Mouse (Mus musculus) cerebellum, adult 11-12 months (tissue): ENCODE results near the gene Ankrd6.
A peak's percentile ranks its signal among the peaks of the same experiment; 100 is the strongest.

Experiments used
- DNase-seq: peaks from one replicate; pipeline ENCODE4 v3.0.0; 2022

Ankrd6 gene

DNA sequence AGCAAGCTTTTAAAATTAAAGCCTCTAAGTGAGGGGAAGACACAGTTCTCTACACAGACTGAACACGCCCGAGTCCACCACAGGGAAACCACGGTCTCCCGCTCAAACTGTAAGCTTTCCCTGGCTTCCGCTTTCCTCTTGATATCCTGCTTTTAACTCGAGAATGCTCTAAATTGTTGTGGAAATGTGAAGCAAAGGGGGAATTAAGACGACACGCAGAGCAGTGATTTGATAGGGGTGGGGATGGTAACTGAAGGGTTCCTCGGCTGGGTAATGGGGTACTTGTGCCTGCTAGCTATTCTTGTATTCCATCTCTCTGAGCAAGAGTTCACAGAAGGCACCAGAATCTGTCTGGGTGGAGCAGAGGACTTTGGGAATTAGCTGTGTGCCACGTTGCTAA is 1.9 kb downstream of the Ankrd6 start:
- DNase-seq: no peak

DNA sequence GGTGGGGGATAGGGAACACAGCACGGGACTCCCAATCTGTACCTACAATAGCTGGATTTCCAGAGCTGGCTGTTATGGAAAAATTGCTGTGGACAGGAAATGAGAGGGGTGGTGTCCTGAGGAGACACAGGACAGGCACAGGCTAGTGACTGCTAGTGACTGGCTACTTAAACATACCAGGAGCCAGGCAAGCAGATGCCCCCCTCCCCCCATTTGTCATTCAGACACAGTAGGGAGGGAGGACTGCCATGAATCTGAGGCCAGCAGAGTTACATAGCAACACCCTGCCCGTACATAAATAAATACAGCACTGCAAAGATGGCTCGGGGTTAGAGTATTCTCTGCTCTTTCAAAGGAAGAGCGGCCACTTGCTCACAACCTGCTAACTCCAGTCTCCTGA is 3.0 kb downstream of the Ankrd6 start:
- no peak for DNase-seq

DNA sequence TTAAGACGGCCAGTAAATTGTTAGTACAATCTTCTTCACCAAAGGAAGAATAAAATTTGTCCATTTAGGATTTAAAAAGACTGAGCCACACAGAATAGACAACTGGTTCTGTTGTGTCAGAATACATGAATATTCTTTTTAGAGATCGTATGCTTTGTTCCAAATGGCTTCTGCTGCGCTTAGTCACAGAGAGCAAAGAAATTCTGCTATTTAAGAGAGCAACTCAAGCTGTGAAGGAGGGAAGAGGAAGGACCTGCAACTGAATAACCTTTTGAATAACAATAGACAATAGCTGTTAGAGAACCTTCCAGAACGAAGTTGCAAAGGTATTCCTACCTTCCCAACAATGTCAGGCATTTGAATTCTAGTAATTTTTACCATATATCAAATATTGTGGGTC is 9.7 kb downstream of the Ankrd6 start:
- DNase-seq: no peak

DNA sequence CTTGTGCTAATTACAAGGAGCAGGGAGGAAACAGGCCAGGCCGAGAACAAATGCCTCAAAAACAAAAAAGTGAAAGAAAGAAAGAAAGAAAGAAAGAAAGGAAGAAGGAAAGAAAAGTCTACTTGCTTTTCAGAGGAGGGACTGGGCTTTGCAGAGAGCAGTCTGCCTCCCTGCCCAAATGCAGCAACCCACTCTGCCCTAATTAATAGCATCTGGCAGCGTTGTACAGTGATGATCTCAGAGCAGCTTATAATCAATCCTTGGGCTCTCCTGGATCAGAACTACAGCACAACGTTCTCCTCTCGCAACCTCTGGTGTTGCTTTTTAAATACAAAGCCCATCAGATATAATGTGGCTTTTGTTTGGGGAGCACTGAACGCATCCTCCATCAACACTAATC is 10.7 kb downstream of the Ankrd6 start:
- no peak for DNase-seq

DNA sequence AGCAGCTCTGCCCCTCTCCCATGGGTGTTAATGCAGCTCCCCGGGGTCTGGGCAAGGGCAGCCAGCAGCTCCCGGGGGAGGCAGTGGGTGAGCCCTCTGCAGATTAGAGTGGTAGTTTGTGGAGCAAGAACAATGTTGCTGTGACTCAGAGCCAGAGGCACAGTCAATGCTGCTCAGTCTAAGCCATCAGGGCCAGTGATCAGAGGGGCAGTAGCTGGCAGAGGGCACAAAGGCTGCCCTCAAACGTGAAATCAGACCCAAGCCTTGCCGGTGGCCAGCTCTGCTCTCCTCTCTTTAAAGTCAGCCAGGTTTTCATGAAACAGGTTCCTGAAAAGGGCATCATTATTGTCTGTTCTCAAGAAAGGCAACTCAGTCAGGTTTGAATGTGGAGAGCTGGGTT is 11.1 kb downstream of the Ankrd6 start:
- no peak for DNase-seq

DNA sequence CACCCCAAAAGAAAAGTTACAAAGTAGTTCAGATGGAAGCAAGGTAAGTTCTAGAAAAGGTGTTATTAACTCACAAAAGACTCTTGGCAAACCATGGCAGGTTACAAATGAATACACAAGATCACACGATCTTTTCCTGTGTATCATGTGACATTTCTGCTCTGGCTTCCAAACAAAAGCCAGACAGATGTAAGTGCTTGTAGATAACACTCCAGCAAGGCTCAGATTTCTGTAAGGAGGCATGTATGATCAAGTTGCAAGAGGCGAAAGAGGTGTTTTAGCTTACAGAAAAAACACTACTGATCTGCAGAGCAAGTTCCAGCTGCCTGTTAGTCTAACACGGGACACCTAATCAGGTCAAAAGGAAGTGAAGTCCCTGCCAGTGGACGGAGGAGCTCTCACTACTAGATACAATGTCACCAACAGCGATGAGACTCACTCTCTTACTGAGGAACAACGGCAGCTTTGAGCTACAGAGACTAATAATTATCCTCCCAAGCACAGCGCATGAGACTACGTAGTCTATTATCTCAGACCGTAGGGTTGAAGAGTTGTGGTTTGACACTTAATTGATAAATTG is 13.8 kb downstream of the Ankrd6 start:
- DNase-seq: no peak

DNA sequence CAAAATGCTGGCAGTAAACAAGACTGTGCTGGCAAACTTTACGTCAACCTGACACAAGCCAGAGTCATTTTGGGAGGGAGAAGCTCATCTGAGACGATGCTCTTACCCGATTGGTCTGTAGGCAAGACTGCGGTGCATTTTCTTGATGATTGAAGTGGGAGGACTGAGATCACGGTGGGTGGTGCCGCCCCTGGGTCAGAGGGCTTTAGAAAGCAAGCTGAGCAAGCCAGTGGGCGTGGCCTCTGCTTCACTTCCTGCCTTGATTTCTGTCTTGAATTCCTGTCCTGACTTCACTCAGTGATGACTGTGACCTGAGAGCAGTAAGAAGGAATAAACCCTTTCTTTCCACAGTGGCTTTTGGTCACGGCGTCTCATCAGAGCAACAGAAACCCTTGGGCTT is 18.6 kb downstream of the Ankrd6 start:
- no peak for DNase-seq

DNA sequence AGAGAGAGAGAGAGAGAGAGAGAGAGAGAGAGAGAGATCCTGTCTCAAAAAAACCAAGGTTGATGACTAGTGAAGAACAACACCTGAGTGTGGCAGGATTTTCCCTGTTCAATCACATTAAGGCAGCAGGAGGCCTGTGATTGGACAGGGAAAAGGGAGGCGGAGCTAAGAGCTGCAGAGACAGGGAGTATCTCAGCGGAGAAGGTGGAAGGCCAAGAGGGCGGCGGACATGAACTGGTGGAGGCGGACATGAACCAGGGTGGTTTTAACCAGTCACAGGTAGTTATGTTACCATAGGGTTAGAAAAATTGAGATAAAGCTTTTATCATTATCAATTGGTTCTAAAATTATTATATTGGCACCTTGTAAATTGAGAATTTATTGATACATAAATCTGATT is 20.9 kb downstream of the Ankrd6 start:
- no peak for DNase-seq

DNA sequence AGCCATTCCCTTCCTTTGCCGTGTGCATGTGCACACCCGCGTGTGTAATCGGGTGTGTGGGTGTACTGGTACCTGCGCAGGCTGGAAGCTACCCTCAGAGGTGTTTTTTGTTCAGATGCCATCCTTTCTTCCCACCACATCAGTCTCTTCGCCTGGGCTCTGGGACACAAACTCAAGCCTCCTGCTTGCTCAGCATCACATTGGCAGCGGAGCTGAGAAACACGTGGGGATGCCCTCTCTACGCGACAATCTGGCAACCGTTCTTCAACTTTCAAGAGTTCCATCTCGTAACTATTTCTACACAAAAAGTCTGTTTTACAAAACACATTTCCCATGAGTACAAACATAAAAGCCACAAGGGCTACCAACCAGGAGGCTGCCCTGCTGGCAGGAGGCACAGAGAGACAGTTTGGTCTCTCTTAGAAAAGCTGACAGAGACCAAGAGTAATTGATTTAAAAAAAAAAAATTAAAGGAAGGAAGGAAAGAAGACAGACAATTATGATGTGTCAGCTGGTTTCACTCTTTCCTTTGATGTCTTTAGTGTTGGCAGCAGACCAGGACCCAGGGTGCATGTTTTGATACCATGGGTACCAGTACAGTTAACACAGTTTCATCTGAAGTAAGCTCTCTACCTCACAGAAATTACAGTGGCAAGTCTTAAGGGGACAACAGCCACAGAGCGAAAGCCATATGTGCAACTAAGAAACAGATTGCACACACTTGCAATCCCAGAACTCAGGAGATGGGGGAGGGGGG is 21.8 kb downstream of the Ankrd6 start:
- DNase-seq: no peak

DNA sequence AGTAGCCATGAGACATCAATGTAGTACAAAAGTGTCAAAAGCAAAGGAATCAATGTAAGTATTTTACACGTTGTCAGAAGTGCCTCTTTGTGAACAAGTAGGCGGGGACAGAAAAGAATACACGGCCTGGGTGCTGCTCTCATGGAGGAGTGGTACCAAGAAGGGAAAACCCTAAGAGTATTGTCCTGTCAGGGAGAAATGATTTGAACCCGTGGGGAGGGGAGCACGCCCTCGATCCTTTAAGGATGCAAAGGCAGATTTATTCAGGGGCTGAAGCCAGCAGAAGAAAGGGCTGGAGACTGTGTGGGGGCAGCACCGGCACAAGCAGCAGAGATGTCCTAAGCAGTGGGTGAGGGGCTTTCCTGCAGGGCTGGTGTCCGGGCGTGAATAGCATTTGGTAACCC is 26.7 kb downstream of the Ankrd6 start:
- no peak for DNase-seq

DNA sequence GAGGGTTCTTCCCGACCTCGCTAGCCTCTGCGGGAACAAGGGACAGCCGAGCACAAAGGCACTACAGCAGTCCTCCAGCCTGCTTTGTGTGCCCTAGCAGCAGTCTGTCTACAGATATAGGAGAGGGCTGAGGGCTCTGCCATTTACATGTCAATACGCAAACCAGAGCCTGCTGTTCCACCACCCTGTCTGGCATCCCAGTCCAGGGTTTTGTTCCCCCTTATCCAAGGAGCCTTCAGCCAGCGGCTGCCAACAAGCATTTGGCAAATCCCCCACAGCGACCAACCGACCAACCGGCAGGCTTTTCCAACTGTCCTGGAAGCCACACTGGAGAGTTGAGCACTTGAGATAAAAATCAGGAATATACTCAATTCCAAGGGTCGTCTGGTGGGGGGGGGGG is 27.2 kb downstream of the Ankrd6 start:
- peak; percentile 8 for DNase-seq

DNA sequence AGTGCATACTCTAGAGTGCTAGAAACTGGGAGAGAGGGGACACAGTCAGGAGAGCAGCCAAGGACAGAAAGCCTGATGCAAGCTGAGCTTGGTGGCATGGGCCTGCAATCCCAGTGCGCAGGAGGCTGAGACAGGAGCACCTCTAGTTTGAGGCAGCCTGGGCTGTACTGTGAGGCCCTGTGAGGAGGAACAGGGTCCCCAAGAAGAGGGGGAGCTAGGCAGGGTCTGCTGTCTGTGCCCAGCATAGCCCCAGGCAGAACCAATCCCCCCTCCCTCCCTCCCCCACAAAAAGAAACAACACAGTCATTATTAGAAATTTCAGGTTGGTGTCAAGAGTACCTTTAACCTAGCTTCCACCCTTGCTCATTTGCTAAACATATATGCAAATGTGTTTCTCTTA is 27.8 kb downstream of the Ankrd6 start:
- DNase-seq: no peak

DNA sequence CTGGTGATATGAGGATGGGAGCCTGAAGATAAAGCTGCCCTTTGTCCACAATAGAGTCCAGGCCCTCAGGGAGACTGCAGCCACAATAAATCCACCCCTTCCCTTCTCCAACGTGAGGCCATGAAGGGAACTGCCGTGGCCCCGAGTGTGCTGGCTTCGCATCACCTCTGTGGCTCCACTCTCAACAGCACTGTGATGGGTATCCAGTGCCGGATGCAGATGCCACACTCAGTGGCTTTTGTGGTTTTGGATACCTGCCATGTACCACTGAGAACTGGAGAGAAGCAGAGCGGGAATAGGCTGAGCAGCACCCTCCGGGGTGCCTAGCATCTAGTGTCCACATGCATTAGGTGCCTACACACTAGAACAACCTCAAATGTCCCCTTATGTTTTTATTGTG is 29.8 kb downstream of the Ankrd6 start:
- DNase-seq: no peak

DNA sequence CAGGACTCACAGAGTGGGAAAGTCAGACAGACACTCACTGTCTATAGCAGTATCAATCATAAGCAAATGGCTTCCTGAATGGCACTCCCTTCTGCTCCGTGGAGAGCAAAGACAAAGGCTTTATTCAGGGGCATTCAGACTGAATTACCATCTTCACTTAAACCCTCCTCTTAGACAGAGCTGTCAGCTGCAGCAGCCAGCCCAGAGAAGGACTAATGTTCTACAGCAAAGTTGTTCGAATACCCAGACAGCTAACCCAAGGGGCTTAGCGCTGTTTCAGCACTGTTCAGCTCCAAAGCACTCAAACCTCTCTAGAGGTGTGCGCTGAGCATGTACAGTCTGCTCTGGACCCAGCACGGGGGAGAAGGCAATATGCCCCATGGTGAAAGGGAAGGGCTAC is 32.1 kb downstream of the Ankrd6 start:
- DNase-seq: no peak

DNA sequence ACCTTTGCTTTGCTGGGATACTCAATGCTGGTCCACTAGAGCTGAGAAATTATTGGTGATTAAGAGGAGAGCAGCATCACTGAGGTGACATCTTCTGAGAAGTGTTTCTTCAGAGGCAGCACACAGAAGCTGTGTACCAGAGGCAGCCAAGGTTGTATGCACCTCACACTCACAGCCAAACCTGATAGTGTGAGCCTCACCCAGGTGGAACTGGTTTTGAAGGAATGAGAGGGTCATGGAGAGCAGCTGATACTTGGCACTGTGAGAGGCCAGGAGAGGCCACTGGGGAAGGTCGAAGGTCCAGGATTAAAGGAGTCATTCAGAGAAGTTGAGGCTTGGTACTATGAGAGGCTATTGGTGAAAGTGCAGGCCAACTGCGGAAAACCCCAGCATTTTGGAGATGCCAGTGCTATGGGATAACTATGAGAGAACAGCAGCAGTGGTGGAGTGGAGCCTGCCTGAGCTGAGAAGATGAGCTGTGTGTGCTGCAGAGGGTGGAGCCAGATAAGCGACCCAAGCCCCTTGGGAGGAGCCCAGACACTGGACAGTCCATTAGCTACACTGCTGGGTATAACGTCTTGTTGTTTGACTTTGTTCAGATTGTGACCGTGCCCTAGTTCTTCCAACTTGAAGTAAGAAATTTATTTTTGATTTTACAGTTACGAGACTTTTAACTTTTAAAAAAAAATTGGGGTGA is 33.8 kb downstream of the Ankrd6 start:
- no peak for DNase-seq

DNA sequence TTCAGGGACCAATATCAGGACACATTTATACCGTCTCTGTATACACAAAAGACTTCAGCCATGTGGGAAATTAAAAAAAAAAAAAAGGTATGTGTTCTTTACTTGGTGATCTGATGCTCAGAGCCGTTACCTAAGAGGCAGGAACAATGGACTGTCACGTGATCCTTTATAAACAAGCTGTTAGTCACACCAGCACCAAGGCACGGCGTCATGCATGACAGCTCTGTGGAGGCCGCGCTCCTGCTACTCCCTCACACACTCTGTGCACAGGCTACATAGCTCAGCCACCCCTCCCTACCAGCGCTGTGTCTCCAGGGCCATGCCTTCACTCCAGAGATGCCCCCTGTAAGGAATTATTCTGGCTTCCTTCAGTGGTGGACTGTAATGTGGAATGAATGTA is 34.7 kb downstream of the Ankrd6 start:
- peak; percentile 3 for DNase-seq

DNA sequence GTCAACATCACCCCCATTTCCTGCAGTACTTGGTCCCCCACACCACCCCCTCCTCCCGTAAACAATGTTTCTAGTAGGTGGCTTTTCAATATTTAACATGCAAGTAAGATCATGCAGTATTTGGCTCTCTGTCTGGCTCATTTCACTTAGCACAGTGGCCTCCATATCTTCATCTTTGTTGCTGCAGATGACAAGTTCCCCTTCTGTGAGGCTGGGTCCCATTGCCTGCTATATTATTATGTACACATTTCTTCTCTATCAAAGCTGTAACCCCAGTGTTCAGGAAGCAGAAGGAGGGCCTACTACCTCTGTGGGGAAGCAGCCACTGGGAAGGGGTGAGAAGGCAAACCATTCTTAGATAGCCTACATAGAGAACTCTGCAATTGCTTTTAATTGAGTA is 40.6 kb downstream of the Ankrd6 start:
- DNase-seq: no peak

DNA sequence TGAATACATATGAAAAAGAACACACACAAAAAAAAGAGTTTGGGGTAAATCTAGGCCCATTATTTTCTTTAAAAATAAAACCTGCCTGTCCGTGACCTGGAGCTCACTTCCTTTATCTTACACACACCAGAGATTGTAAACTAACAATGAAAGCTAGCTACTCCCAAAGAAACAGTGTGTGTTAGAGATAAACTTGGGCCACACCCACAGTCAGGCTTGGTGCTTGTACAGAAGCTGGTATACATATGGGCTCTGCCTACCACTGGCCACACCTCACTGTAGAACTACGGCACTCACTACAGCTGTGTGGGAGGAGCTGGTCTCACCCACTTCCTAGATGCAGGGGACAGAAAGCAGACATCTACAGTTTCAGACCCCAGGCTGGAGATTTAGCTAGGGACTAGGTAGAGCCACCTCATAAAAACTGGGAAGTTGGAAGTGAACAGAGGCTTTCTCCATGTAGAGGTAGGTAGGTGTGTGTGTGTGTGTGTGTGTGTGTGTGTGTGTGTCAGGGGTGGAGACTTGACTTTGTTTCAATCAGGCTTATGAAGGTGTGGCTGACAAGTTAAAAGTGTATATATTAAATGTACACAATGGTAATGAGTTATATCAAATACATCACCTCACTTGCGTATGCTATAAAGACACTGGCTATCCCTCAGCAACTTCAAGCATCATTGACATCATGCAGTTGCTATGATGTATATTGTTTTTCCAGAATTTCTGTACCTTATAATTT is 41.2 kb downstream of the Ankrd6 start:
- DNase-seq: no peak

DNA sequence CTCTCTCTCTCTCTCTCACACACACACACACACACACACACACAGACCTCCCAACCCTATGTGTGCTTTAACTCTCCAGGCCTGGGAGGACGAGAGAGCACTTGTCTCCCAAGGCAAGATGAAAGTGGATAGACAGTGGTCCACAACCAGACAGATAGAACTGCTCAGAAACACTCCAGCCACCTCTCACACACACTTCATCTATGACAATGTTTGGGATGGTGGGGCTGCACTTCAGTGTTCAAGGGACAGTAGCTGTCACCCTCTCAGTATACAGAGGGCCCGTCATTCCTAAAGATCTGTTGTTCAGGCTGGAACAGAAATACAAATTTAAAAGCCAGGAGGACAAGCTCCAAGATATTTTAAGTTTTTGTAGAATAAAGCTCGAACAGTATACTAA is 43.0 kb downstream of the Ankrd6 start:
- DNase-seq: no peak

DNA sequence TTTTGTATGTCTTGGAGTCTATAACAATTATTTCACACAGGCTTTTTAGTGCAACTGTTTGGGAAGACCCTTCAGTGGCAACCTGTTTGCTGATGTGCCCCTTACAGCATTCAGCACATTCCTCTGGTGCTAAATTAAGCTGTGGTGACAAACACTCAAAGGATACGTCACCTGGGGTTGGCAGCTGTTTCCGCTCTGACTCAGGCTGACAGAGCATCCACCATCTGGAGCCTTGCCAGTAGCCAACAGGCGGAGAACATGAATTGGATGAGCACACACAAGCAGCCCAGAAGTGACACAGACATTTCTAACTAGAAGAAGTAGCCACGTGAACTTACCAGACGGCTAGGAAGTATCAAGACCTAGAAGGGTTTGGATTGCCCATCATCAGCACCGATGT is 44.0 kb downstream of the Ankrd6 start:
- no peak for DNase-seq

DNA sequence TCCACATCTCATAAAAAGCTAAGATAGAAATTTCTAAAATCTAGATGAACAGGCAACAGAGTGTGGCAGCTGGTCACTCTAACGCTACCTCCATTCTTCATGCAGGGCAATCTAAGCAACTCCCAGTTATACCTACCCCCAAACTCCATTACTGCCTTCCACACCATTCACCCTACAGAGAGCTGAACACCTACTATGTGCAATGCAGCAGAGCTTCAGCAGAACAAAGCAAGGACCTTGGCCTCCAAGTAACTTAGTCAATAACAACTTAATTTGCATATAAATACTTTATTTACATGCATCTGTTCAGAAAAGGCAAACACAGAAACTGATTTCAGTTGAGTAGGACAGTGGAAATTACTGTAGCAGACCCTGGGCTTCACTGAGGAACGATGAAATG is 44.7 kb downstream of the Ankrd6 start:
- no peak for DNase-seq

DNA sequence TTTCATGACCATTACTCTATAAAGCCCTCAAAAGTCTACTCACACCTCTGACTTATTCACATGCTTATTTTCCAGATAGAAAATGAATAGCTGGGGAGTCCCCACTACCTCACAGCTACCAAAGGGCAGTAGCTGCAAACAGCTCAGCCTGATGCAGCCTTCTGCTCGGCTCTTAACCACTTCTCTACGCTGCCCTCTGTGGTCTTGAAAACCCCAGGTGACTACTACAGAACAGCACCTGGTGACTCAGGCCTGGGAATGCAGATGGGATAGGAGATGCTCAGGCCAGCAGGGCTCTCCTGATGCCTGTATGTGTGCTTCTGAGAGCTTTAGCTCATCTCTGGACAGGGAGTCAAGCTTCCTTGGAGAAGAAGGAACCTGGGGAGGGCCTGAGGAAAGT is 45.3 kb downstream of the Ankrd6 start:
- no peak for DNase-seq

DNA sequence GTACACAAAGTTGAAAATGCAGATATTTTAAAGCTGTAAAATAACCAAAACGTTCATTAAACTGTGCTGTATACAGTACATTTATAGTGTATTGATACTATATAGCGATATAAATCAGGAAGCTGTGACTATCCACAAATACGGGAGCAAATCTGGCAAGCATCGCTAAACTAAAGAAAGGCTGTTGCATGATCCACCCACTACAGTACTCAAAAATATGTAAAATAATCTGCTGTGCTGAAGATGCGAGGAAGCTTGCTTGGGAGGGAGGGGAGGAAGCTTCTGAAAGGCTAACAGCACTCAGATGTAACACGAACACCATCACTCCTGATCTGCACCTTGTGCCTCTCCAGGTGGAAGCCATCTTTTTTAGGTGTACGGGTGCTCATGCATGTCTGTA is 46.8 kb downstream of the Ankrd6 start:
- DNase-seq: no peak

DNA sequence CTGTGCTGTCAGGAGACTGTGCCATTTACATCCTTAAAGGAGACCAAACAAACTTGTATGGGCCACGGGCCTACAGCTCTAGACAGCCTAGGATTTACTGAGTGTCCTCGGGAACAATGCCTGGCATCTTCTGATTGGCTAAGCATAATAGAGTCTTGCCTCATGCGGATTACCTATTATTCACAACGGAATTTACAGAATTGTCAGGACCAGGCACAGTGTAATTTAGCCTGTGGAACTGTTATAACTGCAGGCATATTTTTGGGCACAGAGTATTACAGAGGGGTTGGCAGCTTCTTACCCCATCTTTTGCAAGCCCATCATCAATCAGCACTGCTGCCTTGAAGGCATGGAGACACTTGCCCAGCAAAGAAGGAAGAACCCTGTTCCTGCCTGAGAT is 51.6 kb downstream of the Ankrd6 start:
- DNase-seq: no peak
